Mouse (Mus musculus) MEL (cell line): ENCODE results near the gene Lztfl1. TPM values are rescaled to one million over a fixed set of nuclear protein-coding genes. Genes with fewer than 3 reads are reported as not detected.

ENCODE experiments used
- DNase-seq: peaks from one replicate; pipeline ENCODE4 v3.0.0; 2011; ENCODE audit warnings: low read depth, low spot score
- H3K27ac ChIP-seq: 2 replicates; pipeline ENCODE4 v1.5.1; 2012; ENCODE audit warnings: low read depth, mild to moderate bottlenecking, control low read depth, low read length, moderate library complexity; ENCODE audit not compliant: control insufficient read depth
- H3K27me3 ChIP-seq, 2 experiments: fragments of 150-350 bp in 1 of 2; sonication (generic) in 1 of 2; 2 replicates each; pipeline ENCODE4 v1.6.1; 2012; ENCODE audit warnings: low read length in 2 of 2, mild to moderate bottlenecking in 2 of 2, improper control_type of control experiment in 1 of 2, moderate library complexity in 1 of 2; ENCODE audit not compliant: insufficient read depth in 2 of 2, control insufficient read depth in 1 of 2
- H3K36me3 ChIP-seq, 2 experiments: 2 replicates each; pipeline ENCODE4 v1.6.1; 2012 to 2014; ENCODE audit warnings: low read length in 2 of 2, improper control_type of control experiment in 1 of 2, inconsistent platforms in 1 of 2, mild to moderate bottlenecking in 1 of 2; ENCODE audit not compliant: insufficient read depth in 2 of 2, control insufficient read depth in 1 of 2
- H3K4me1 ChIP-seq, 2 experiments: fragments of 150-350 bp in 1 of 2; sonication (generic) in 1 of 2; 2 replicates each; pipeline ENCODE4 v1.6.1; 2012; ENCODE audit warnings: low read length in 2 of 2, improper control_type of control experiment in 1 of 2, mild to moderate bottlenecking in 1 of 2; ENCODE audit not compliant: insufficient read depth in 2 of 2, control insufficient read depth in 1 of 2
- H3K4me3 ChIP-seq, 2 experiments: fragments of 150-350 bp in 1 of 2; sonication (generic) in 1 of 2; 2 replicates each; pipeline ENCODE4 v1.5.1; 2012; ENCODE audit warnings: low read depth in 2 of 2, low read length in 2 of 2, mild to moderate bottlenecking in 2 of 2, moderate library complexity in 2 of 2, control low read depth in 1 of 2, improper control_type of control experiment in 1 of 2; ENCODE audit not compliant: control insufficient read depth in 1 of 2, insufficient read depth in 1 of 2
- H3K79me2 ChIP-seq: 2 replicates; pipeline ENCODE4 v1.6.1; 2012; ENCODE audit warnings: mild to moderate bottlenecking, low read length, moderate library complexity; ENCODE audit not compliant: control insufficient read depth, poor library complexity, insufficient read depth
- H3K9ac ChIP-seq: 2 replicates; pipeline ENCODE4 v1.6.1; 2012; ENCODE audit warnings: low read depth, mild to moderate bottlenecking, control low read depth, low read length, moderate library complexity; ENCODE audit not compliant: control insufficient read depth, poor library complexity, severe bottlenecking
- H3K9me3 ChIP-seq: fragments of 150-350 bp; sonication (generic); replicated peaks from 2 replicates; pipeline ENCODE4 v1.6.1; 2012; ENCODE audit warnings: mild to moderate bottlenecking, low read length, improper control_type of control experiment, moderate library complexity; ENCODE audit not compliant: insufficient read depth
- CHD1 ChIP-seq: IDR thresholded peaks from 2 replicates; pipeline ENCODE4 v1.6.1; 2012; ENCODE audit warnings: low read depth, mild to moderate bottlenecking, inconsistent platforms, low read length, improper control_type of control experiment
- CTCF ChIP-seq, 3 experiments: IDR thresholded peaks in 2 of 3; conservative IDR thresholded peaks in 1 of 3; 2 replicates each; pipeline ENCODE4 v1.5.1; 2011 to 2012; ENCODE audit warnings: low read length in 3 of 3, low read depth in 2 of 3, mild to moderate bottlenecking in 2 of 3, improper control_type of control experiment in 1 of 3, inconsistent platforms in 1 of 3, mixed read lengths in 1 of 3, moderate library complexity in 1 of 3; ENCODE audit not compliant: control insufficient read depth in 1 of 3, insufficient read depth in 1 of 3, poor library complexity in 1 of 3, severe bottlenecking in 1 of 3
- E2F4 ChIP-seq: IDR thresholded peaks from 2 replicates; pipeline ENCODE4 v1.6.1; 2011; ENCODE audit warnings: low read depth, low read length, improper control_type of control experiment, borderline replicate concordance
- ELF1 ChIP-seq: IDR thresholded peaks from 2 replicates; pipeline ENCODE4 v1.6.1; 2014; ENCODE audit warnings: low read depth, mild to moderate bottlenecking, inconsistent platforms, low read length, improper control_type of control experiment, moderate library complexity
- EP300 ChIP-seq, 2 experiments: IDR thresholded peaks; 2 replicates each; pipeline ENCODE4 v1.6.1; 2011; ENCODE audit warnings: improper control_type of control experiment in 2 of 2, low read length in 2 of 2, low read depth in 1 of 2, mild to moderate bottlenecking in 1 of 2
- ETS1 ChIP-seq: IDR thresholded peaks from 2 replicates; pipeline ENCODE4 v1.6.1; 2012; ENCODE audit warnings: low read depth, mild to moderate bottlenecking, inconsistent platforms, low read length, improper control_type of control experiment, moderate library complexity
- GATA1 ChIP-seq: IDR thresholded peaks from 2 replicates; pipeline ENCODE4 v1.6.1; 2011; ENCODE audit warnings: low read depth, low read length, improper control_type of control experiment
- HCFC1 ChIP-seq: IDR thresholded peaks from 2 replicates; pipeline ENCODE4 v1.6.1; 2012; ENCODE audit warnings: low read depth, mild to moderate bottlenecking, inconsistent platforms, low read length, improper control_type of control experiment, moderate library complexity
- JUND ChIP-seq: IDR thresholded peaks from 2 replicates; pipeline ENCODE4 v1.6.1; 2011; ENCODE audit warnings: low read depth, mild to moderate bottlenecking, improper control_type of control experiment, low read length
- MAX ChIP-seq: IDR thresholded peaks from 2 replicates; pipeline ENCODE4 v1.6.1; 2011; ENCODE audit warnings: low read length, improper control_type of control experiment
- MAZ ChIP-seq: IDR thresholded peaks from 2 replicates; pipeline ENCODE4 v1.6.1; 2012; ENCODE audit warnings: low read depth, mild to moderate bottlenecking, inconsistent platforms, low read length, improper control_type of control experiment
- MEF2A ChIP-seq: IDR thresholded peaks from 2 replicates; pipeline ENCODE4 v1.6.1; 2014; ENCODE audit warnings: low read depth, mild to moderate bottlenecking, inconsistent platforms, low read length, improper control_type of control experiment; ENCODE audit not compliant: poor library complexity, insufficient replicate concordance, severe bottlenecking; ENCODE audit errors: extremely low read depth
- MXI1 ChIP-seq: IDR thresholded peaks from 2 replicates; pipeline ENCODE4 v1.6.1; 2011; ENCODE audit warnings: mild to moderate bottlenecking, low read depth, low read length, improper control_type of control experiment
- MYC ChIP-seq: IDR thresholded peaks from 2 replicates; pipeline ENCODE4 v1.6.1; 2011; ENCODE audit warnings: low read depth, mild to moderate bottlenecking, low read length, improper control_type of control experiment, moderate library complexity
- POLR2A ChIP-seq, 2 experiments: IDR thresholded peaks; 2 replicates each; pipeline ENCODE4 v1.6.1; 2011 to 2012; ENCODE audit warnings: low read length in 2 of 2, mild to moderate bottlenecking in 2 of 2, control low read depth in 1 of 2, improper control_type of control experiment in 1 of 2, low read depth in 1 of 2, moderate library complexity in 1 of 2; ENCODE audit not compliant: control insufficient read depth in 1 of 2, insufficient read depth in 1 of 2, poor library complexity in 1 of 2
- RCOR1 ChIP-seq: IDR thresholded peaks from 2 replicates; pipeline ENCODE4 v1.6.1; 2012; ENCODE audit warnings: low read depth, mild to moderate bottlenecking, inconsistent platforms, low read length, improper control_type of control experiment
- SIN3A ChIP-seq: IDR thresholded peaks from 2 replicates; pipeline ENCODE4 v1.6.1; 2012; ENCODE audit warnings: low read length, improper control_type of control experiment, inconsistent platforms
- TAL1 ChIP-seq: IDR thresholded peaks from 2 replicates; pipeline ENCODE4 v1.6.1; 2012; ENCODE audit warnings: mild to moderate bottlenecking, inconsistent platforms, low read length, moderate library complexity, mixed read lengths
- TBP ChIP-seq: IDR thresholded peaks from 2 replicates; pipeline ENCODE4 v1.8.0; 2011; ENCODE audit warnings: low read depth, low read length, improper control_type of control experiment
- TCF12 ChIP-seq: IDR thresholded peaks from 2 replicates; pipeline ENCODE4 v1.6.1; 2014; ENCODE audit warnings: low read depth, mild to moderate bottlenecking, inconsistent platforms, low read length, improper control_type of control experiment, moderate library complexity
- ZC3H11A ChIP-seq: IDR thresholded peaks from 2 replicates; pipeline ENCODE4 v1.6.1; 2012; ENCODE audit warnings: low read depth, mild to moderate bottlenecking, inconsistent platforms, low read length, improper control_type of control experiment
- ZNF384 ChIP-seq: IDR thresholded peaks from 2 replicates; pipeline ENCODE4 v1.6.1; 2012; ENCODE audit warnings: low read depth, mild to moderate bottlenecking, inconsistent platforms, low read length, improper control_type of control experiment
- polyA plus RNA-seq, 2 experiments: library from polyadenylated mRNA; stranded (reverse) in 1 of 2; unstranded in 1 of 2; fragments of >175 nt in 1 of 2; fragments of >200 nt in 1 of 2; gene quantifications; 2 replicates each; pipeline versions ENCODE4 v1.2.1 to v1.2.4; 2012; ENCODE audit warnings: low replicate concordance in 2 of 2, low read depth in 1 of 2; ENCODE audit not compliant: insufficient read length in 2 of 2, insufficient read depth in 1 of 2, missing spikeins in 1 of 2
- total RNA-seq: library from RNA; depleted of rRNA; stranded (reverse); fragments of 300-350 nt; gene quantifications from 2 replicates; pipeline ENCODE4 v1.2.3, GENCODE M21; 2012

Gene Lztfl1
- total and polyA plus RNA-seq, 3 experiments: 17.1 to 408 (median 18.1) TPM

GRCm38 (mm10) chr9:123688227-123688626 is 29.3 kb downstream of the Lztfl1 start:
- H3K36me3 ChIP-seq: no peaks in the 10 kb centered on the region; a peak in 1 of 4 replicates
- H3K9me3 ChIP-seq: no peaks in the 10 kb centered on the region
- DNase-seq: peak; percentile 59
- no peak overlapping the region for H3K9ac ChIP-seq
- peak; percentile 23; the same call in 1 of the 2 replicates for TF ChIP-seq ETS1
- TF ChIP-seq CHD1: no peak
- no peak for TF ChIP-seq POLR2A (IDR thresholded peaks at IDR 0.05; ENCODE audit: control insufficient read depth in 1 of 2, insufficient read depth in 1 of 2, low read depth in 1 of 2, low read length in 2 of 2, poor library complexity in 1 of 2)
- peak; percentile 64 for TF ChIP-seq TAL1
- no peak for TF ChIP-seq CTCF (IDR thresholded peaks at IDR 0.05 in 2 of 3, conservative IDR thresholded peaks at IDR 0.05 in 1 of 3; ENCODE audit: control insufficient read depth in 1 of 3, insufficient read depth in 1 of 3, low read depth in 2 of 3, low read length in 3 of 3, poor library complexity in 1 of 3, severe bottlenecking in 1 of 3)
- no peak for TF ChIP-seq MAZ
- TF ChIP-seq EP300 (IDR thresholded peaks at IDR 0.05; ENCODE audit: low read depth in 1 of 2, low read length in 2 of 2): peak; percentile 67 to 79
- TF ChIP-seq RCOR1: 0 out of 2 replicates have a peak, but pooled peaks have one; percentile 46
- no peak for TF ChIP-seq MEF2A
- TF ChIP-seq MAX: 0 out of 2 replicates have a peak, but pooled peaks have one; percentile 20
- no peak for TF ChIP-seq TBP
- peak; percentile 81 for TF ChIP-seq TCF12
- TF ChIP-seq GATA1: peak; percentile 69
- no peaks in the 10 kb centered on the region for H3K79me2 ChIP-seq
- no peaks in the 10 kb centered on the region for H3K4me1 ChIP-seq
- H3K4me3 ChIP-seq: no peak overlapping the region
- no peak overlapping the region for H3K27ac ChIP-seq
- no peaks in the 10 kb centered on the region for H3K27me3 ChIP-seq

GRCm38 (mm10) chr9:123686206-123686605 is 31.3 kb downstream of the Lztfl1 start:
- H3K9ac ChIP-seq: no peak overlapping the region
- DNase-seq: no peak
- no peaks in the 10 kb centered on the region for H3K9me3 ChIP-seq
- no peaks in the 10 kb centered on the region for H3K79me2 ChIP-seq
- no peaks in the 10 kb centered on the region for H3K4me1 ChIP-seq
- TF ChIP-seq JUND (no peak), RCOR1 (no peak), E2F4 (no peak), SIN3A (no peak), ELF1 (no peak), MXI1 (no peak), TCF12 (no peak), HCFC1 (no peak), EP300 (IDR thresholded peaks at IDR 0.05; ENCODE audit: low read depth in 1 of 2, low read length in 2 of 2) (no peak), ZC3H11A (no peak), CTCF (IDR thresholded peaks at IDR 0.05 in 2 of 3, conservative IDR thresholded peaks at IDR 0.05 in 1 of 3; ENCODE audit: control insufficient read depth in 1 of 3, insufficient read depth in 1 of 3, low read depth in 2 of 3, low read length in 3 of 3, poor library complexity in 1 of 3, severe bottlenecking in 1 of 3) (no peak), MYC (no peak), ZNF384 (no peak)
- peaks cover 3 to 7% of the 10 kb centered on the region in 2 experiments for H3K27me3 ChIP-seq
- no peak overlapping the region for H3K27ac ChIP-seq
- no peak overlapping the region for H3K4me3 ChIP-seq
- no peaks in the 10 kb centered on the region; a peak in 1 of 4 replicates for H3K36me3 ChIP-seq
